Mouse (Mus musculus) spleen, adult 12 weeks (tissue): ENCODE data around the gene Gpr153.

Source experiments
- DNase-seq: peaks from one replicate; pipeline ENCODE4 v3.0.0; 2022; ENCODE audit warnings: low spot score

The Gpr153 gene

DNA sequence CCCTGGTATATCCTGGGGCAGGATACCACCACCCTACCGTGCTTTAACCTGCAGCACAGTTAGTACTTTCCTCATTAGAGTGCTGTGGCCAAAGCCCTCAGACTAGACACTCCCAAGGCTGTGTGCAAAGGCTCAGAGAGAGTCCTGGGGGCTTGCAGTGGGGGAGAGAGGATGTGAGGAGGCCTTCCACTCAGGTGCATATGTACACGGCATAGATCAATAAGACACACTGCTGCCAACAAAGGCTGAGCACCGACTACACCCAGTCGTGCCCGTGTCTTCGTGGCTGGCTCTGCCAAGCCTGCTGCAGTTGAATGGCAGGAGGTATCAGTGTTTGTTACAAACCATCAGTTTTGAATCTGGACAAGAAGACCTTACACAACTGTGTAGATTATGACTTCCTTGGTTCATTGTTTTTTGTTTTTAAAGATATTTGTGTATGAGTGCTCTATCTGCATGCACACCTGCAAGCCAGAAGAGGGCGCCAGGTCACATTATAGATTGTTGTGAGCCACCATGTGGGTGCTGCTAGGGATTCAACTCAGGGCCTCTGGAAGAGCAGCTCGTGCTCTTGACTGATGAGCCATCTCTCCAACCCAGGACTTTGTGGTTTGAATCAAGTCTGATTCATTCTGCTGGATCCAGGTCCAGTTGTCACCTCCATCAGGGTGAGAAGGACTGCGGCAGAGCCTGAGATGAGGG lies 9.0 kb upstream of the Gpr153 start:
- no peak for DNase-seq

- no peak for DNase-seq
Observed at GRCm38 (mm10) chr4:152265791-152266190, 8.2 kb upstream of the Gpr153 start.

- no peak for DNase-seq
Observed at GRCm38 (mm10) chr4:152266236-152266895, 7.7 kb upstream of the Gpr153 start.

- DNase-seq: no peak
Observed at GRCm38 (mm10) chr4:152267748-152268369, 6.2 kb upstream of the Gpr153 start.

GRCm38 (mm10) chr4:152269967-152270366 lies 4.1 kb upstream of the Gpr153 start:
- DNase-seq: no peak

GRCm38 (mm10) chr4:152270599-152270998 lies 3.4 kb upstream of the Gpr153 start:
- no peak for DNase-seq

GRCm38 (mm10) chr4:152271334-152271733 lies 2.7 kb upstream of the Gpr153 start:
- no peak for DNase-seq

- DNase-seq: no peak
Observed at GRCm38 (mm10) chr4:152272006-152272405, 2.0 kb upstream of the Gpr153 start.

GRCm38 (mm10) chr4:152272449-152273049 lies 1.5 kb upstream of the Gpr153 start:
- DNase-seq: no peak

DNA sequence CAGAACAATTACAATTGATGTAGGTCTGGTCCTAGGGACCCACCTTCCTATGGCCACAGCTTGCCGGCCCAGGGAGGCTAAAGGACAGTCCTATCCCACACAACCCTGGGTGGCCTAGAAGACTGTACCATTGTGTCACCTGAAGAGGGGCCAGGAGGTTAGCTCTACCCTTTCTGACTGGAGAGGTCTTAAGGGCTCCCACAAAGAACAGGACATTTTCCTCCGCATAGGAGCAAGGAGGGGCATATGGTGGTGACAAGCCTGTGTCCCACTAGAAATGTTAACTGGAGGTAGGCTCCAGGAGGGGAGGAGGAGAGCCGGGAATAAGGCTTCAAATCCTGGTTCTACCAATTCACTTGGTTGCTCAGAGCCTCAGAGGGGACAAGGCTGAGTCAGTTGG lies 841 bp upstream of the Gpr153 start:
- no peak for DNase-seq

GRCm38 (mm10) chr4:152274681-152275131 lies 674 bp downstream of the Gpr153 start:
- DNase-seq: no peak

DNA sequence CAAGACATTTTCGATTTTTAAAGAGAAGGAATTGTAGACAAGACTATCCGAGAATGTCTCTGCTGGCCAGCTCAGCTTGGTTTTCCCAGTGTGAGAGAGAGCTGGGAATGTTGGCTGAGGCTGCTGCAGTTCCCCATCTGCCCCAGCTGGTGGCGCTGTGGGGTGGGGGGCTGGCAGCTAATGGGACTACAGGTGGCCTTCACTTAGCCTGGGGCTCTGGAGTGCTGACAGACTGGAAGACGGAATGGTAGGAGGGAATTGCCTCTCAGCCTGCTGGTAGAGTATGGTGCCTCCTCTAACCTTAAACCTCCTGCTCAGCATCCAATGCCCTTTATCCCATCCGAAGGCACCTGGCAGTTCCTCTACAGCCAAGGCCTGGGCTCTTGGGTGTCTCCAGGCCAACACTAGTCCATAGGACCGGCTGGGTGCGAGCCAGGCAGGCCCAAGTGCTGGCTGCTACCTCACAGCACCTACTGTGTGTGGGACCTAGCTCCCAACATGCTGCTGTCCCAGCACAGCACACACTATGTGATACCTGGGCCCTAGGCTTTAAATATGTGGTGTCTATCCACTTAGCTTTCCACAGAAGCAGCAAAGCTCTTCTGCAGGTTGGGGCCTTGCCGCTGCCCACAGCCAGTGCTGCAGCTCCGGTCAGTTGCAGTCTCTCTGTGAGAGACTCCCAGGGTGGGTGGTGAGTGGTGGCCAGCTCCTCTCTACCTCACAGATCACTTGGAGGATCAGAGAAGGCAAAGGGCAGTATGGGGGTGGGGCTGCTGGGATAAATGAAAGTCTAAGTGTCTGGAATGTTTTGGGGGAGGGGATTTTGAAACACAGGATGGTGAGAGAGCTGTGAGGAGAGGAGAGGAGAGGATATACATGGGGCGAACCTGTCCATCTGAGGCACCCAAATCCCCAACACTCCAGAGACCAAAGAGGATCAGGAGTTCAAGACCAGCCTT lies 2.6 kb downstream of the Gpr153 start:
- no peak for DNase-seq

DNA sequence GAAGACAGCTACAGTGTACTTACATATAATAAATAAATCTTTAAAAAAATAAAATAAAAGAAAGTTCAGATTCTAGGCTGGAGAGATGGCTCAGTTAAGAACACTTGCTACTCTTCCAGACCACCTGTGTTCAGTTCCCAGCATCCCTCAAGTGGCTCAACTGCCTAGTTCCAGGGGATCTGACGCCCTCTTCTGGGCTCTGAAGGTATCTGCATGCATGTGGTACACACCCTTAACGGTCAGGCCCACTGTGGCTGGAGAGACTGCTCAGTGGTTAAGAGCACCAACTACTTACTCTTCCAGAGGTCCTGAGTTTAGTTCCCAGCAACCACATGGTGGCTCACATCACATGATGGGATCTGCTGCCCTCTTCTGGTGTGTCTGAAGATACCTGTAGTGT lies 3.9 kb downstream of the Gpr153 start:
- no peak for DNase-seq

GRCm38 (mm10) chr4:152278986-152279385 lies 5.0 kb downstream of the Gpr153 start:
- DNase-seq: no peak

DNA sequence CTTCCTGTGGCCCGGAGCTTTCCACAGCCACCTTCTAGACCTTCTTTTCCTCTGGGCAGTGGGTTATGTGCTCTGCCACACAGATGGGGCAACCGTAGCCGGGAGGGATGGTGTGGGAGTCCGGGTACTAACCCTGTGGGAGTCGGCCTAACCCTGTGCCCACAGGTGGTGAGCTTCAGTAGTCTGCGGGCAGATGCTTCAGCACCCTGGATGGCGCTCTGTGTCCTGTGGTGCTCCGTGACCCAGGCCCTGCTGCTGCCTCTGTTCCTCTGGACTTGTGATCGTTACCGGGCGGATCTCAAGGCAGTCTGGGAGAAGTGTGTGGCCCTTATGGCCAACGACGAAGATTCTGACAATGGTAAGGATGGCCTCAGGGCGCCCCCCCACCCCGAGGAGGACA lies 7.6 kb downstream of the Gpr153 start:
- no peak for DNase-seq

DNA sequence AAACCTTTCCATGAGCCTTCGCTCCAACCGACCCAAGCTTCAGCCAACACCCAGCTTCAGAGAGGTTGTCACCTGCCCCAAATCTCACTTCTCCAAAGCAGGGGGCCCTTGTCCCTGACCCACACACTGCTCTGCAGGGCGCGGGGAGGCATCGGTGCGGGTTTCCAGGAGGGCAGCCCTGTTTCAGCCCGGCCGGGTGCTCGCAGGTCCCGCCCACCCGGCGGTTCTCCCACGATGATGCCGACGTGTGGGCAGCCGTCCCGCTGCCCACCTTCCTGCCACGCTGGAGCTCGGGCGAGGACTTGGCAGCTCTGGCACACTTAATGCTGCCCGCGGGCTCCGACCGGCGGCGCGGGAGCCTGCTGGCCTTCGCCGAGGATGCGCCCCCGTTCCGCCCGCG lies 8.7 kb downstream of the Gpr153 start:
- no peak for DNase-seq

- peak; percentile 69 for DNase-seq
Observed at GRCm38 (mm10) chr4:152283186-152283950, 9.3 kb downstream of the Gpr153 start.

GRCm38 (mm10) chr4:152285505-152285904 lies 11.5 kb downstream of the Gpr153 start:
- no peak for DNase-seq

- no peak for DNase-seq
Observed at GRCm38 (mm10) chr4:152286183-152286582, 12.2 kb downstream of the Gpr153 start.

DNA sequence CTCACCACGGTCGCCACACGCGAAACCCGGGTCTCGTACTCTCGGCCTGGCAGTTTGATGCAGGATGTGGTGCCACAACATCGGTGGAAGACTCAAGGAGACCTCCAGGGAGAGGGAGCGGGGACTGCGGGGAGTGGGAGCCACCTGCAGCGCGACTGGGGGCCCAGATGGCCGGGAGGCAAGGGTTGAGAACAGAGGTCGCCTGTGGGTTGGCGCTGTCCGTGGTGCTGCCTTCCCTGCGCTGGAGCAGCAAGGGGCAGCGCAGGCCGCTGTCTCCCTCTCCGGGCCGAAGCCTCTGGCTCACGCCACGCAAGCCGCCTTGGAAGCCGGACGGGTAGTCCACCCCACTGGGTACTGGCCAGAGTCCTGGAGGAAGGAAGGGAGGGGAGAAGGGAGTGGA lies 12.9 kb downstream of the Gpr153 start:
- DNase-seq: no peak
